Mouse (Mus musculus) neural tube, embryonic 12.5 days (tissue): ENCODE results near the gene Fbxl20. TPM values are rescaled to one million over a fixed set of nuclear protein-coding genes. Genes with fewer than 3 reads are reported as not detected.
A peak's percentile ranks its signal among the peaks of the same experiment; 100 is the strongest.
"Not testable (repeated sequence)": the region's sequence is repeated elsewhere in the genome, so short reads cannot be mapped to it uniquely, and the experiment has no call there.

Experiments used
- ATAC-seq: fragments of 200-750 bp; cut with Nextera tagmentation; 2 replicates; pipeline ENCODE4 v1.8.0; 2017; ENCODE audit warnings: low read depth, mild to moderate bottlenecking, moderate TSS enrichment, moderate library complexity; ENCODE audit not compliant: low FRiP score
- H3K27ac ChIP-seq: fragments of 300-500 bp; sonication (generic); 2 replicates; pipeline ENCODE4 v1.5.1; 2016
- H3K27me3 ChIP-seq: fragments of 300-500 bp; sonication (generic); replicated peaks from 2 replicates; pipeline ENCODE4 v1.6.1; 2016; ENCODE audit warnings: mild to moderate bottlenecking
- H3K36me3 ChIP-seq: fragments of 300-500 bp; sonication (generic); 2 replicates; pipeline ENCODE4 v1.6.1; 2016; ENCODE audit warnings: mild to moderate bottlenecking
- H3K4me1 ChIP-seq: fragments of 300-500 bp; sonication (generic); 2 replicates; pipeline ENCODE4 v1.6.1; 2016
- H3K4me2 ChIP-seq: fragments of 300-500 bp; sonication (generic); replicated peaks from 2 replicates; pipeline ENCODE4 v1.6.1; 2016; ENCODE audit warnings: mild to moderate bottlenecking
- H3K4me3 ChIP-seq: fragments of 300-500 bp; sonication (generic); 2 replicates; pipeline ENCODE4 v1.5.1; 2016
- H3K9ac ChIP-seq: fragments of 300-500 bp; sonication (generic); 2 replicates; pipeline ENCODE4 v1.6.1; 2016; ENCODE audit warnings: mild to moderate bottlenecking
- H3K9me3 ChIP-seq: fragments of 300-500 bp; sonication (generic); 2 replicates; pipeline ENCODE4 v1.6.1; 2016; ENCODE audit warnings: mild to moderate bottlenecking
- WGBS: fragments of 180-500 bp; shearing (Covaris S2); methylation state at CpG from one replicate; pipeline ENCODE4 v1.1.7; 2016; 5-methylcytosine and 5-hydroxymethylcytosine counted together
- polyA plus RNA-seq: library from polyadenylated mRNA; unstranded; fragments of >200 nt; fragmentation: Nextera tagmentation; extraction: Ambion mirVana; gene quantifications from 2 replicates; pipeline ENCODE4 v1.2.1, GENCODE M21; 2016

Gene Fbxl20
- 33.1 and 40.7 TPM in 2 replicates for polyA plus RNA-seq

DNA sequence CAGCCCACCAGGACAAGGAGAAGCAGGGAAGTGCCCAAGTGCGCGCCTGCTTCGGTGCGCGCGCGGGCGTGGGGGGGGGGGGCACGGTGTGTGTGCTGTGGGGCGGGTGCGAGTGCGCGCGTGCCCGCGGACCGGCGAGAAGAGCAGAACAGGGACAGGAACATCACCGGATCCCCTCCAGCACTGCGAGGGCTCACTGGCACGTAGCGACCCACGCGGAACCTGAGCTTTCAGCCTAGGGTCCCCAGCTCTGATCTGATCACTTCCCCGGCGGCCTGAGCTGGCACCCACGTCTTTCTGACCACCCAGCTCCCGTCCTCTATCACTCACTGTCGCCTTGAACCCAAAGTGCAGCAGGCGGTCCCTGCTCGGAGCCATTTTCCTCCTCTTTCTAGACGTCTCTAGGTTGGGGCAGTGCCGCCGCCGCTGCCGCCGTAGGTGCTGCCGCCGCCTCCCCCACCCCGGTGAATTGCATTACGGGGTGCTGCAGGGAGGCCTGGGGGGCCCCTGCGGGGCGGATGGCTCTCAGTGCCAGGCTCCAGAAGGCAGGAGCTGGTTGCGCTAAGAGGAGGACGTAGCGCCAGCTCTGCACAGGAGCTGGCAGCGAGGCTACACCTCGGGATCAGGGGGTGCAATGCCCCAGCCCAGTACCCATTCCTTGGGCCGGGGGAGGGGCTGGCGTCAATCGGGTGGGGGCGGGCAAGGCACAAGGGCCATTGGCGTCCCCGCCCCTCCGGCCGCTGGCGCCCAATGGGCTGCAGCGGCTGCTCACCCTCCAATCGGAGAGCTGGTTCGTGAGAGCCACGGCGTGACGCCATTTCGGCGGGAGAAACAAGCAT lies at the start of gene Fbxl20:
Gene Fbxl20, minus strand, starts transcription at position 618 of the 839 bp plus-strand sequence.
- Histone ChIP-seq H3K9ac (peak within 1 kb of the TSS; percentile 95), H3K27me3 (no peaks in the 10 kb centered on the region), H3K4me3 (peak within 1 kb of the TSS; percentile 98), H3K27ac (peak within 1 kb of the TSS; percentile 89), H3K9me3 (no peaks in the 10 kb centered on the region), H3K4me2 (peak within 1 kb of the TSS; percentile 93), H3K4me1 (peaks cover 14% of the 10 kb centered on the region), H3K36me3 (peaks cover 8% of the 10 kb centered on the region; the same call in 1 of the 2 replicates)
- under 1% methylated on average over 49 of the region's 65 CpGs for WGBS
- peak; percentile 86 for ATAC-seq

DNA sequence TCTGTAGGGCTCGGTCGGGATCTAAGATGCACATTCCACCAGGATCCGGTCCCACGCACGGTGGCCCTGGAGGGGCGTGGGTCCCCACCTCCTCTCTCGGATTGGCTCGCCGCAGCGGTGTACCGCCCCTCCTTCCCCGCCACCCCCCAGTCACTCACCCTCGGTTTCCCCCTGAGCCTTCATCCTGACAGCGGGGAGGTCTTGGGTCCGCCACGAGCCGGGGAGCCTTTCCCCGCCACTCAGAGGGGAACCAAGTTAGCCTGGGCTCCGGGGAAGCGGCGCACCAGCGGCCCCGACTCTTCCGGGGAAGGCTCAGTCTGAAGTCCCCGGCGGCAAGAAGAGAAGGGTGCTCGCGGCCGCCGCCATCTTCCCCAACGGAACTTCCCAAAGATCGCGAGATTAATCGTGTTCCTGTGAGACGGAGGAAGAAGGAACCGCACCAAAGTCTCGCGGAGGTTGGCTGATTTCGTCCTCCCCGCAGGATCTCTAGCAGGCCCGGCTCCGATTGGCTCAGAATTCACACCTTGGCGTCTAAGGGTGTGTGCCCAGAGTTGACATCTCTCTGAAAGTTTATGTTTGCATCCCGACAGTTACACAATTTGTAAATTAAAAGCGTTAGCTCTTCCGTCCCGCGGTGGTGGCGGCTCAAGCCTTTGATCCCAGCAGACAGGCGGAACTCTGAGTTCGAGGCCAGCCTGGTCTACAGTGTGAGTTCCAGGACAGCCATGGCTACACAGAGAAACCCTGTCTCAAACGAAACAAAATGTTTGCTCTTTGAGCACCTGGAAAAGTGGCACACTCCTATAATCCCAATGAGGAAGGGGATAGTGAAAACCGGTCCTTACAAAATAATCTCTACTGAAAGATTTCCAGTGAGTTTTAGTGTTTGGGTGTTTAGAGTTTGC lies 43.0 kb upstream of the Fbxl20 start, which contains the start of gene Med1:
Gene Med1, minus strand, starts transcription at position 393 of the 905 bp plus-strand sequence.
- H3K27ac ChIP-seq: peak within 1 kb of the TSS; percentile 74; the same call in 1 of the 2 replicates
- H3K9me3 ChIP-seq: no peaks in the 10 kb centered on the region
- H3K9ac ChIP-seq: peak within 1 kb of the TSS; percentile 92
- peak within 1 kb of the TSS; percentile 82 for H3K4me3 ChIP-seq
- 1% methylated on average over 53 of the region's 53 CpGs for WGBS
- H3K36me3 ChIP-seq: peaks cover 20% of the 10 kb centered on the region
- H3K27me3 ChIP-seq: no peaks in the 10 kb centered on the region
- H3K4me2 ChIP-seq: peak within 1 kb of the TSS; percentile 77
- H3K4me1 ChIP-seq: peaks cover 9% of the 10 kb centered on the region
- ATAC-seq: peak; percentile 97

DNA sequence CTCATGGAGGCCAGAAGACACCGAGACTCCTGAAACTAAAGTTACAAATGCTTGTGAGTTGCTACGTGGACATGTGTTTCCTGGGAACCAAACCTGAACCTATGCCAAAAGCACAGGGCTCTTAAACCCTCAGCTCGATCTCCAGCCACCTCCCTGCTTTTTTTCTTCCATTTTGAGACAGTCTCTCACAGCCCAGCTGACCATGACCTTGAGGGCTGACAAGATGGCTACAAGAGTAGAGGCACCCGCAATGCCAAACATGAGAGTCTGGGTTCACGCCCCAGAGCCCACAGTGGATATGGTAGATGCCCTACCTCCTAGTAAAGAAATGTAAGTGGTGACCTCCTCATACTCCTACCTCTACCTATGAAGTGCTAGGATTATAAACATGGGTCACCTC lies 40.6 kb upstream of the Fbxl20 start:
- peaks cover 39% of the 10 kb centered on the region for H3K36me3 ChIP-seq
- no peak overlapping the region for H3K9ac ChIP-seq
- H3K27ac ChIP-seq: no peak overlapping the region
- peaks cover 9% of the 10 kb centered on the region for H3K4me1 ChIP-seq
- H3K27me3 ChIP-seq: no peaks in the 10 kb centered on the region
- no peak overlapping the region for H3K4me2 ChIP-seq
- H3K9me3 ChIP-seq: no peaks in the 10 kb centered on the region
- no peak overlapping the region for H3K4me3 ChIP-seq
- ATAC-seq: no peak
- WGBS: 93% methylated on average over 5 of the region's 5 CpGs

DNA sequence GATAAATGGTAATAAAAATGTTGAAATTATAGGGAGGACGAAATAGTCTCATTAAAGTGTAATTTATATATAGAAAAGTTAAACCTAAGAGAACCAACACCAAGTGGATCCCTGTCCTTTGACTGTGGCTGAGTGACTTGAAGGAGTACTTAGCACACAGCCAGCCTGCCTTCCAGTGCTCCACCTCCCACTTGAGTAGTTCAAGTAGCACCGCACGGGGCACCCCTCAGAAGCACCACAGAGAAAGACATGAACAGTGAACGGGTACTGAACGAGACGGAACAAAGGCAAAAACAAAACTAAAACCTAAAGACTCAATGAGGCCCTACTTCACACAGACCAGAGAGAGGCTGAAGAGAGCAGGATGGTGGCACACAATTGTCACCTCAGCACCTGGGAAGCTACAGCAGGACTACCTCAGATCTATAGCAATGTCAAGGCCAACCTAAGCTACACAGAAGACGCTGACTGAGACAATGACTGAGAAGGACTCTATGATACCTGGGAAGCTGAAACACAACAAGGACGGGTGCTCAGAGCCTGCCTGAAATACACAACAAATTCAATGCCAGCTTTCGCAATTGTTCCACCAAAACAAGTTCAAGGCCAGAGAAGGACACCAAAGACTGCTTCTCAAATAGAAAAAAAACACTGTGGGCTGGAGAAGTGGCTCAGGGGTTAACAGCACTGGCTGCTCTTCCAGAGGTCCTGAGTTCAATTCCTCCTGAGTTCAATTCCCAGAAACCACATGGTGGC lies 37.6 kb upstream of the Fbxl20 start:
- no peak overlapping the region for H3K9ac ChIP-seq
- no peak overlapping the region for H3K4me3 ChIP-seq
- peaks cover 9% of the 10 kb centered on the region for H3K4me1 ChIP-seq
- H3K4me2 ChIP-seq: no peak overlapping the region
- H3K27me3 ChIP-seq: no peaks in the 10 kb centered on the region
- 96% methylated on average over 9 of the region's 9 CpGs for WGBS
- peaks cover 66% of the 10 kb centered on the region for H3K36me3 ChIP-seq
- no peak for ATAC-seq
- H3K9me3 ChIP-seq: no peaks in the 10 kb centered on the region
- no peak overlapping the region for H3K27ac ChIP-seq

DNA sequence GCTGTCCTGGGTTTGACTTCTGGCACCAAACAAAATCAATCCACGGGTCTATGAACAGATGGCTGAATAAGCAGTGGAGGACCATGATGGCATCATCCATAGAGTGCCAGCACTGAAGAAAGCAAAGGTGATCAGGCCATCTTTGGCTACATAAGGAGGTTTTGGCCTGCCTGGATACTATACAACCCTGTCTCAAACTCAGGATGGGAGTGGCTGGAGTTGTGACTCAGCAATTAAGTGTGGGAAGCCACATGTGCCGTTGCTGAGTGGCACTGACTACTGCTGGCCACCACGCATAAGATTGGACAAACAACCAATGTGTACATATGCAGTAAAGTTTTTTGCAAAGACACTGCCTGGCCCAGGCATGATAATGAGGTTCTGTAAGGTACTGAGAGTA lies 31.9 kb upstream of the Fbxl20 start:
- not testable (repeated sequence) for H3K4me3 ChIP-seq, H3K9ac ChIP-seq, ATAC-seq, H3K4me2 ChIP-seq, H3K27me3 ChIP-seq, H3K9me3 ChIP-seq, H3K27ac ChIP-seq, H3K4me1 ChIP-seq
- H3K36me3 ChIP-seq: peaks cover 70% of the 10 kb centered on the region
- WGBS: 93% methylated on average over 3 of the region's 3 CpGs

DNA sequence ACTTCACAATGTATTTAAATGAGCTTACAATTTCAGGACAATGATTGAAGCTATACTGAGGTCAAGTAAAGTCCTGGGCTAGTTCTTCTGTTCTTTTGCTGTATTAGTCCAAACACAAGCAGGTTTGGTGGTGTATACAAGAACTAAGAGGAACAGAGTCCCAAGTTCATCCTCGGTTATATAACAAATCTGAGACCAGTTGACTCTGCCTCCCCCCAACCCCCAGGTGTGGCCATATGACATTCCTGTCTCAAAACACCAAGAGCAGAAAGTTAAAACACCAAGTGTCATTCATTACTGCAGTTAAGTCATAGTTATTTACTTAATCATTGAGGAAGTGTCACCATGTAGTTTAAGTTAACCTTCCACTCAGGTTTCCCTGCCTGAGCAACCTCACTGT lies 18.2 kb upstream of the Fbxl20 start:
- Histone ChIP-seq H3K36me3 (peaks cover 70% of the 10 kb centered on the region), H3K4me1 (no peaks in the 10 kb centered on the region), H3K27ac (no peak overlapping the region), H3K4me3 (no peak overlapping the region), H3K9me3 (no peaks in the 10 kb centered on the region), H3K27me3 (no peaks in the 10 kb centered on the region), H3K4me2 (no peak overlapping the region), H3K9ac (no peak overlapping the region)
- WGBS: 88% methylated on average over 1 of the region's 1 CpGs
- ATAC-seq: no peak

DNA sequence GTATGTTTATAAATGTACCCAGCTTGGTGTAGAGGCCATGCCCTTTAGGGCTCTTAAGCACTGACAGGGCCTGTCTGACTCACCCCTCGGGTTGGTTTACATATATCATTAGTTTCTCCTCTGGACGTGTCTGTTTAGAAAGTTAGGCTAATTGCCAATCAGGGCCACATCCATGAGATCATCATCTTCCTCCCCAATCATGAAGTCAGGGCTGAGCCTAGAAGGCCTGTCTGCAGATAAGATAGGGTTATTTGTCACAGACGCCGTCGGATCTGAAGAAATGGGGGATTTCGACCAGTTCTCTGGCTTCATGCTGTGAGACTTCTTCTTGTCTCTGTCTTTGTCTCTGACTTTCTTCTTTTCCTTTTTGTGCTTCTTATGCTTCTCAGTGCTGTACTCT lies 4.9 kb upstream of the Fbxl20 start:
- no peak for ATAC-seq
- Histone ChIP-seq H3K9ac (no peak overlapping the region), H3K27ac (no peak overlapping the region), H3K4me3 (no peak overlapping the region), H3K4me1 (no peaks in the 10 kb centered on the region), H3K36me3 (peaks cover 54% of the 10 kb centered on the region), H3K4me2 (no peak overlapping the region), H3K27me3 (no peaks in the 10 kb centered on the region), H3K9me3 (no peaks in the 10 kb centered on the region)
- WGBS: 85% methylated on average over 6 of the region's 6 CpGs

DNA sequence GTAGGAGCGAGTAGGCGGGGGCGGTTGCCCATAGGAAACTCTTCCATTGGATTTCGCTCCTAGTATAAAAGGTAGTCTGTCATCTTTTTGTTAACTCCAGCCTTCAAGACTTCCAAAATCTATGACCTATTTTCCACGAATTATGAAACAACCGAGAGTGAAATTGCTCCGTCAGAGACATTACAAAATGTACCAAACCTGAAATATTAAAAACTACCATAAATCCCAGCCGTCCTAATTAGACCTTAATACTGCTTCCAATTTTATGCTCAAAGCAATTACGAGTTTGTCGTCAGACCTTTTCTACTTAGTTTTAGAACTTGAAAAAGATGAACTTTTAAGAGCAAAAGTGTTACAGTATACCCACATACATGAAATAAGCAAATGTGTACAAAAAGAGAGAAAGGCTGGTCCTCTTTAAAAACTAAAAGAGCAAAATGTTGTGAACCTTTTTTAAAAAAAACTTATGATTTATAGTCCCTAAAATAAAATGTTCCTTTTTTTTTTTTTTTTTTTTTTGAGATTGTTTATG lies 488 bp upstream of the Fbxl20 start:
- Histone ChIP-seq H3K27me3 (no peaks in the 10 kb centered on the region), H3K36me3 (peaks cover 15% of the 10 kb centered on the region), H3K4me3 (peak overlapping the region; percentile 98), H3K9me3 (no peaks in the 10 kb centered on the region), H3K9ac (no peak overlapping the region), H3K27ac (peak overlapping the region; percentile 89; the same call in 1 of the 2 replicates), H3K4me1 (peaks cover 14% of the 10 kb centered on the region), H3K4me2 (peak overlapping the region; percentile 93)
- ATAC-seq: no peak
- 11% methylated on average over 10 of the region's 10 CpGs for WGBS

DNA sequence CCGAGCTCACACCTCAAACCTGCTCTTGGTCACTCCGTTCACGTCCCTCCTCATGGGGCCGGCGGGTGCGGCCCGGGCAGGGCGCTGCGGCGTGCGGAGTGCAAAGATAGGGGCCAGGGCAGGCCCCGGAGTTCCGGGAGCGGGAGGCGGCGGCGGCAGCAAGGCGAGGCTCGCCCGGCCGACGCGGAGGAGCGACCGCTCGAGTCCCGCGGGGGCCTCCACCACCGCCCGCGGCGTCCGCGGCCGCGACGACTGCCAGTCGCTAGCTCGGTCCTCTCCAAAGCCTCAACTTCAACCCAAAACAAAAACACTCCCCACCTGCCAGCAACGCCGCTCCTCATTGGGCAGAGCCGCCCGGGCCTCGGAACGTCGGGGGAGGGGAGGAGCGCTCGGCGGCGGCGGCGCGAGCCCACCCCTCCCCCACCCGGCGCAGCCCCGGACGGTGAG lies 876 bp downstream of the Fbxl20 start:
- H3K4me1 ChIP-seq: peaks cover 14% of the 10 kb centered on the region
- no peaks in the 10 kb centered on the region for H3K27me3 ChIP-seq
- peak overlapping the region; percentile 89 for H3K27ac ChIP-seq
- H3K4me3 ChIP-seq: peak overlapping the region; percentile 98
- ATAC-seq: peak; percentile 93
- peak overlapping the region; percentile 93 for H3K4me2 ChIP-seq
- under 1% methylated on average over 30 of the region's 57 CpGs for WGBS
- H3K9ac ChIP-seq: peak overlapping the region; percentile 95
- no peaks in the 10 kb centered on the region for H3K9me3 ChIP-seq
- peaks cover 3% of the 10 kb centered on the region; the same call in 1 of the 2 replicates for H3K36me3 ChIP-seq

DNA sequence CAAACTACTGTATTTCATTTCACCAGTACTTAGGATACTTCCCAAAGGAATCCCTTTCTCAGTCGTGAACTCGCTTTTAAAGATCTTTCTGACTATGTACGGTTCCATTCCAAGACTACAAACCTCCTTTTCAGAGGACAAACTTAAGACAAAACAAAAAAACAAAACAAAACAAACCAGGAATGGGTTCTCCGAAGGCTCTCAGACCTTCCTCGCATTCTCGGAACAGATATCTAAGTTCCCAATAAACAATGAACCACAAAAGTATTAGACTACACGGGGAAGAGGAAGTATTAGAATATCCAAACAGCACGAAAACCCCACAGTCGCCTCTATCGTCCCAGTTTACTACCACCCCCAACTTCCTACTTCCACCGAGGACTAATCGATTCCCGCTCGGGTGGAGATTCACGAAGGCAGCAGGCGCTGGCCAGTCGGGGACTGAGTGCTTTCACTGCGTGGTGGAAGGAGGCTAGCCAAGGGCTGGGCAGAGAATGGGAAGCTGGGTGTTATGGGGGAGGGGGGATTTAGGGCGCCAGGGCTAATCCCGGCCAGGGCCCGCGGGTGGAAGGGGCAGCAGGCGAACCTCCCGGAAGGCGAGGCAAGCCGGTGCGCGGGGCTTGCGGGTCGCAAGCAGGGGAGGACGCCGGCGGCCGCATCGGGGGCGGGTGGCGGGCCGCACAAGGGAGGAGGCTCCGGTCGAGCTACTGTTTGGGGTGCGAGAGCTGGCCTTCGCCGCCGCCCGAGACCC lies 1.5 kb downstream of the Fbxl20 start:
- peaks cover 14% of the 10 kb centered on the region for H3K4me1 ChIP-seq
- H3K4me3 ChIP-seq: peak overlapping the region; percentile 98
- peak overlapping the region; percentile 93 for H3K4me2 ChIP-seq
- ATAC-seq: peak; percentile 27; the same call in 1 of the 2 replicates
- H3K36me3 ChIP-seq: peaks cover 3% of the 10 kb centered on the region; the same call in 1 of the 2 replicates
- H3K27ac ChIP-seq: peak overlapping the region; percentile 89
- H3K9ac ChIP-seq: peak overlapping the region; percentile 95
- H3K27me3 ChIP-seq: no peaks in the 10 kb centered on the region
- H3K9me3 ChIP-seq: no peaks in the 10 kb centered on the region
- 2% methylated on average over 45 of the region's 45 CpGs for WGBS

DNA sequence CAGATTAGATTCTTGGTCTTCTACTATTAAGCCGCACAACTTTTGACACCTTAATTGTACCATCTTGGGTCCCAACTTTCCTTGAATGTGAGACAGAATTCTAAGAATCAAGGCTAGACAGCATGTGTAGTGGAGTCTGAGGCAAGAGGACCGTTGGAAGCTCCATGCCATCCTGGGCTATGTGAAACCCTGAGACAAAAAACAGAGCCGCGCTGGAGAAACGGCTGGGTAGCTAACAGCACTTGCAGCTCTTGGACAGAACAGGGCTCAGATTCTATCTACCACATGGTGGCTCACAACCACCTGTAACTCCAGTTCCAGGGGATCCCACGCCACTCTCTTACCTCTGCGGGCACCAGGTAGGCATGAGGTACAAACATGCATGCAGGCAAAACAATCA lies 4.3 kb downstream of the Fbxl20 start:
- Histone ChIP-seq H3K27me3 (no peaks in the 10 kb centered on the region), H3K36me3 (peaks cover 3% of the 10 kb centered on the region; the same call in 1 of the 2 replicates), H3K9ac (no peak overlapping the region), H3K4me3 (no peak overlapping the region), H3K4me1 (peaks cover 14% of the 10 kb centered on the region), H3K9me3 (no peaks in the 10 kb centered on the region), H3K27ac (no peak overlapping the region), H3K4me2 (no peak overlapping the region)
- WGBS: 86% methylated on average over 7 of the region's 7 CpGs
- no peak for ATAC-seq
